Mouse (Mus musculus) heart, adult 2 months (tissue): ENCODE measurements around the gene Rnf41. TPM values are rescaled to one million over a fixed set of nuclear protein-coding genes. Genes with fewer than 3 reads are reported as not detected.

ENCODE experiments used
- DNase-seq, 2 experiments: peaks; one replicate each; pipeline ENCODE4 v3.0.0; 2021
- H3K27ac ChIP-seq: fragments of 200-600 bp; 2 replicates; pipeline ENCODE4 v1.8.1; 2022
- H3K27me3 ChIP-seq: fragments of 200-500 bp; 2 replicates; pipeline ENCODE4 v1.6.1; 2012; ENCODE audit warnings: mild to moderate bottlenecking, low read length, inconsistent platforms, mixed read lengths; ENCODE audit not compliant: control insufficient read depth, insufficient read depth
- H3K36me3 ChIP-seq: fragments of 200-500 bp; 2 replicates; pipeline ENCODE4 v1.6.1; 2012; ENCODE audit warnings: low read length, inconsistent platforms; ENCODE audit not compliant: control insufficient read depth, insufficient read depth
- H3K4me1 ChIP-seq: fragments of 200-500 bp; 2 replicates; pipeline ENCODE4 v1.6.1; 2011; ENCODE audit warnings: low read length; ENCODE audit not compliant: control insufficient read depth, insufficient read depth
- H3K4me3 ChIP-seq: fragments of 200-600 bp; 2 replicates; pipeline ENCODE4 v1.8.1; 2022
- H3K79me2 ChIP-seq: fragments of 200-500 bp; replicated peaks from 2 replicates; pipeline ENCODE4 v1.6.1; 2012; ENCODE audit warnings: mild to moderate bottlenecking, inconsistent platforms, low read length, moderate library complexity, mixed read lengths; ENCODE audit not compliant: control insufficient read depth, insufficient read depth
- H3K9ac ChIP-seq: fragments of 200-500 bp; 2 replicates; pipeline ENCODE4 v1.6.1; 2012; ENCODE audit warnings: low read depth, mild to moderate bottlenecking, control low read depth, inconsistent platforms, low read length, mixed read lengths
- CTCF ChIP-seq: fragments of 200-600 bp; IDR thresholded peaks from 2 replicates; pipeline ENCODE4 v1.8.1; 2022; ENCODE audit warnings: antibody characterized with exemption, mild to moderate bottlenecking, moderate library complexity
- EP300 ChIP-seq: fragments of 200-500 bp; IDR thresholded peaks from 2 replicates; pipeline ENCODE4 v1.6.1; 2011; ENCODE audit warnings: low read depth, low read length, control low read depth; ENCODE audit not compliant: insufficient read depth
- POLR2A ChIP-seq: fragments of 200-500 bp; IDR thresholded peaks from 2 replicates; pipeline ENCODE4 v1.6.1; 2011; ENCODE audit warnings: mild to moderate bottlenecking, low read depth, low read length, control low read depth; ENCODE audit not compliant: insufficient read depth
- WGBS: fragments of 180-500 bp; shearing (Covaris S2); methylation state at CpG from one replicate; pipeline ENCODE4 v1.1.7; 2018; 5-methylcytosine and 5-hydroxymethylcytosine counted together
- intact Hi-C: fragments of 180-260 bp; cut with DNase I; formaldehyde crosslinking; loops from one replicate; pipeline ENCODE4 v1.15.1; 2025
- polyA plus RNA-seq: library from polyadenylated mRNA; depleted of rRNA; stranded (reverse); fragments of >200 nt; gene quantifications from 2 replicates; pipeline ENCODE4 v1.2.3, GENCODE M21; 2012
- total RNA-seq, 2 experiments: library from RNA; stranded (reverse); gene quantifications; 2 replicates each; pipeline ENCODE4 v1.2.3; 2021

The Rnf41 gene
- total and polyA plus RNA-seq, 3 experiments: 12.5 to 16.9 (median 15.8) TPM

- no peaks in the 10 kb centered on the region; the same call in 1 of the 2 replicates for H3K4me1 ChIP-seq
- H3K27ac ChIP-seq: no peak overlapping the region
- TF ChIP-seq CTCF: no peak
- TF ChIP-seq POLR2A: no peak
- DNase-seq: no peak
- 36% methylated on average over 5 of the region's 5 CpGs for WGBS
- H3K9ac ChIP-seq: no peak overlapping the region
- H3K79me2 ChIP-seq: 0 out of 2 replicates have a peak, but pooled peaks cover 2% of the 10 kb centered on the region
- H3K36me3 ChIP-seq: peaks cover 5% of the 10 kb centered on the region
- H3K4me3 ChIP-seq: no peak overlapping the region
- H3K27me3 ChIP-seq: no peaks in the 10 kb centered on the region
- intact Hi-C loops: no loop called here
These were observed 11.0 kb downstream of the Rnf41 start for GRCm38 (mm10) chr10:128422426-128422825.

- DNase-seq: peak in 1 of 2 experiments; percentile 25
- Histone ChIP-seq H3K27ac (no peak overlapping the region), H3K4me1 (no peaks in the 10 kb centered on the region; the same call in 1 of the 2 replicates), H3K9ac (no peak overlapping the region), H3K4me3 (no peak overlapping the region), H3K27me3 (no peaks in the 10 kb centered on the region), H3K36me3 (peaks cover 7% of the 10 kb centered on the region), H3K79me2 (no peaks in the 10 kb centered on the region)
- 33% methylated on average over 7 of the region's 7 CpGs for WGBS
- intact Hi-C loops: no loop called here
- TF ChIP-seq CTCF: no peak
- no peak for TF ChIP-seq POLR2A
- TF ChIP-seq EP300: no peak
These were observed 13.1 kb downstream of the Rnf41 start for GRCm38 (mm10) chr10:128424604-128425003.

- Histone ChIP-seq H3K27ac (no peak overlapping the region), H3K36me3 (peaks cover 6% of the 10 kb centered on the region), H3K9ac (no peak overlapping the region), H3K4me1 (no peaks in the 10 kb centered on the region; the same call in 1 of the 2 replicates), H3K4me3 (no peak overlapping the region), H3K27me3 (no peaks in the 10 kb centered on the region), H3K79me2 (no peaks in the 10 kb centered on the region)
- DNase-seq: no peak
- no peak for TF ChIP-seq POLR2A
- TF ChIP-seq CTCF: no peak
- TF ChIP-seq EP300: no peak
- intact Hi-C loops: no loop called here
- WGBS: 83% methylated on average over 3 of the region's 3 CpGs
These were observed 13.8 kb downstream of the Rnf41 start for GRCm38 (mm10) chr10:128425260-128425659.

- Histone ChIP-seq H3K27me3 (no peaks in the 10 kb centered on the region), H3K4me1 (no peaks in the 10 kb centered on the region), H3K36me3 (peaks cover 6% of the 10 kb centered on the region), H3K4me3 (no peak overlapping the region), H3K9ac (no peak overlapping the region), H3K79me2 (no peaks in the 10 kb centered on the region), H3K27ac (no peak overlapping the region)
- DNase-seq: no peak
- TF ChIP-seq EP300 (no peak), POLR2A (no peak), CTCF (no peak)
- 65% methylated on average over 5 of the region's 5 CpGs for WGBS
- intact Hi-C loops: no loop called here
These were observed 17.6 kb downstream of the Rnf41 start for GRCm38 (mm10) chr10:128429052-128429451.

- peaks cover 6% of the 10 kb centered on the region for H3K36me3 ChIP-seq
- no peaks in the 10 kb centered on the region for H3K4me1 ChIP-seq
- no peak for DNase-seq
- no peaks in the 10 kb centered on the region for H3K79me2 ChIP-seq
- H3K9ac ChIP-seq: no peak overlapping the region
- H3K27ac ChIP-seq: no peak overlapping the region
- WGBS: 83% methylated on average over 4 of the region's 4 CpGs
- TF ChIP-seq EP300 (no peak), POLR2A (no peak), CTCF (no peak)
- no peak overlapping the region for H3K4me3 ChIP-seq
- no peaks in the 10 kb centered on the region for H3K27me3 ChIP-seq
- intact Hi-C loops: no loop called here
These were observed 18.0 kb downstream of the Rnf41 start for GRCm38 (mm10) chr10:128429454-128429853.

GRCm38 (mm10) chr10:128433417-128433816 lies 22.0 kb downstream of the Rnf41 start:
- no peak for TF ChIP-seq CTCF
- WGBS: 98% methylated on average over 2 of the region's 2 CpGs
- intact Hi-C loops: no loop called here
- Histone ChIP-seq H3K27me3 (no peaks in the 10 kb centered on the region), H3K9ac (no peak overlapping the region), H3K36me3 (peaks cover 4% of the 10 kb centered on the region), H3K79me2 (no peaks in the 10 kb centered on the region), H3K4me3 (no peak overlapping the region), H3K27ac (no peak overlapping the region), H3K4me1 (peaks cover 4% of the 10 kb centered on the region; the same call in 1 of the 2 replicates)
- DNase-seq: no peak
